Mouse (Mus musculus) midbrain, embryonic 12.5 days (tissue): ENCODE measurements around the gene Plvap. TPM values are rescaled to one million over a fixed set of nuclear protein-coding genes. Genes with fewer than 3 reads are reported as not detected.

Experiments
- ATAC-seq: fragments of 200-750 bp; cut with Nextera tagmentation; 2 replicates; pipeline ENCODE4 v1.8.0; 2017; ENCODE audit warnings: low read depth, moderate TSS enrichment, moderate library complexity; ENCODE audit not compliant: low FRiP score
- H3K27ac ChIP-seq: fragments of 300-500 bp; sonication (generic); replicated peaks from 2 replicates; pipeline ENCODE4 v1.5.1; 2016; ENCODE audit warnings: mild to moderate bottlenecking
- H3K27me3 ChIP-seq: fragments of 300-500 bp; sonication (generic); 2 replicates; pipeline ENCODE4 v1.6.1; 2016; ENCODE audit warnings: mild to moderate bottlenecking
- H3K36me3 ChIP-seq: fragments of 300-500 bp; sonication (generic); 2 replicates; pipeline ENCODE4 v1.6.1; 2016
- H3K4me1 ChIP-seq: fragments of 300-500 bp; sonication (generic); 2 replicates; pipeline ENCODE4 v1.6.1; 2016
- H3K4me2 ChIP-seq: fragments of 300-500 bp; sonication (generic); replicated peaks from 2 replicates; pipeline ENCODE4 v1.6.1; 2016; ENCODE audit warnings: mild to moderate bottlenecking, moderate library complexity
- H3K4me3 ChIP-seq: fragments of 300-500 bp; sonication (generic); 2 replicates; pipeline ENCODE4 v1.5.1; 2016; ENCODE audit warnings: mild to moderate bottlenecking
- H3K9ac ChIP-seq: fragments of 300-500 bp; sonication (generic); replicated peaks from 2 replicates; pipeline ENCODE4 v1.6.1; 2016; ENCODE audit warnings: mild to moderate bottlenecking, moderate library complexity
- H3K9me3 ChIP-seq: fragments of 300-500 bp; sonication (generic); 2 replicates; pipeline ENCODE4 v1.6.1; 2016; ENCODE audit warnings: mild to moderate bottlenecking
- WGBS: fragments of 180-500 bp; shearing (Covaris S2); methylation state at CpG from one replicate; pipeline ENCODE4 v1.1.7; 2016; 5-methylcytosine and 5-hydroxymethylcytosine counted together
- polyA plus RNA-seq: library from polyadenylated mRNA; unstranded; fragments of >200 nt; fragmentation: Nextera tagmentation; extraction: Ambion mirVana; gene quantifications from 2 replicates; pipeline ENCODE4 v1.2.1, GENCODE M21; 2016

Gene Plvap
- polyA plus RNA-seq, 1 experiment from 2014 or later = 29.5 TPM

- peak overlapping the region; percentile 72 for H3K9ac ChIP-seq
- peak overlapping the region; percentile 87 for H3K4me2 ChIP-seq
- H3K27ac ChIP-seq = peak overlapping the region; percentile 90
- peaks cover 24% of the 10 kb centered on the region for H3K4me1 ChIP-seq
- peaks cover 22% of the 10 kb centered on the region for H3K27me3 ChIP-seq
- H3K9me3 ChIP-seq = no peaks in the 10 kb centered on the region
- peaks cover 74% of the 10 kb centered on the region for H3K36me3 ChIP-seq
- H3K4me3 ChIP-seq = peak overlapping the region; percentile 60
- no peak for ATAC-seq
- 39% methylated on average over 14 of the region's 14 CpGs for WGBS
These were observed 34.2 kb downstream of the Plvap start for GRCm38 (mm10) chr8:71477196-71477845.

GRCm38 (mm10) chr8:71476099-71476940 is 35.2 kb downstream of the Plvap start:
- WGBS = under 1% methylated on average over 51 of the region's 121 CpGs
- H3K36me3 ChIP-seq = peaks cover 74% of the 10 kb centered on the region

GRCm38 (mm10) chr8:71475702-71476075 is 35.9 kb downstream of the Plvap start:
- H3K27ac ChIP-seq = peak overlapping the region; percentile 90
- H3K36me3 ChIP-seq = peaks cover 70% of the 10 kb centered on the region
- peaks cover 21% of the 10 kb centered on the region for H3K4me1 ChIP-seq
- no peaks in the 10 kb centered on the region for H3K9me3 ChIP-seq
- H3K4me2 ChIP-seq = peak overlapping the region; percentile 87
- 28% methylated on average over 4 of the region's 4 CpGs for WGBS
- ATAC-seq = no peak
- H3K27me3 ChIP-seq = peaks cover 10% of the 10 kb centered on the region
- H3K9ac ChIP-seq = peak overlapping the region; percentile 72; the same call in 1 of the 2 replicates
- peak overlapping the region; percentile 60 for H3K4me3 ChIP-seq

More at GRCm38 (mm10) chr8:71476099-71476940, 35.2 kb downstream of the Plvap start:
- Histone ChIP-seq H3K9ac (peak overlapping the region; percentile 72), H3K4me3 (peak overlapping the region; percentile 60), H3K4me1 (peaks cover 21% of the 10 kb centered on the region), H3K27ac (peak overlapping the region; percentile 90), H3K9me3 (no peaks in the 10 kb centered on the region), H3K4me2 (peak overlapping the region; percentile 87), H3K27me3 (peaks cover 12% of the 10 kb centered on the region)
- peak; percentile 75 for ATAC-seq

GRCm38 (mm10) chr8:71474785-71475701 is 36.5 kb downstream of the Plvap start:
- 88% methylated on average over 25 of the region's 25 CpGs for WGBS
- Histone ChIP-seq H3K36me3 (peaks cover 63% of the 10 kb centered on the region), H3K27ac (peak overlapping the region; percentile 15; the same call in 1 of the 2 replicates), H3K4me3 (no peak overlapping the region), H3K9ac (no peak overlapping the region; the same call in 1 of the 2 replicates), H3K4me1 (peaks cover 28% of the 10 kb centered on the region), H3K9me3 (no peaks in the 10 kb centered on the region), H3K27me3 (peaks cover 10% of the 10 kb centered on the region), H3K4me2 (no peak overlapping the region)
- no peak for ATAC-seq

- Histone ChIP-seq H3K36me3 (peaks cover 56% of the 10 kb centered on the region), H3K4me1 (peaks cover 32% of the 10 kb centered on the region), H3K27ac (no peak overlapping the region), H3K4me3 (no peak overlapping the region), H3K27me3 (peaks cover 10% of the 10 kb centered on the region), H3K4me2 (no peak overlapping the region), H3K9ac (no peak overlapping the region), H3K9me3 (no peaks in the 10 kb centered on the region)
- WGBS = 96% methylated on average over 18 of the region's 18 CpGs
- no peak for ATAC-seq
These were observed 37.2 kb downstream of the Plvap start for GRCm38 (mm10) chr8:71474344-71474743.

- 87% methylated on average over 8 of the region's 8 CpGs for WGBS
- Histone ChIP-seq H3K9ac (no peak overlapping the region), H3K36me3 (peaks cover 43% of the 10 kb centered on the region)
These were observed 38.8 kb downstream of the Plvap start for GRCm38 (mm10) chr8:71472601-71473386.

GRCm38 (mm10) chr8:71471861-71472260 is 39.7 kb downstream of the Plvap start:
- 97% methylated on average over 17 of the region's 17 CpGs for WGBS
- Histone ChIP-seq H3K27me3 (no peaks in the 10 kb centered on the region), H3K9me3 (no peaks in the 10 kb centered on the region), H3K9ac (no peak overlapping the region), H3K36me3 (peaks cover 43% of the 10 kb centered on the region), H3K4me1 (peaks cover 22% of the 10 kb centered on the region), H3K27ac (no peak overlapping the region), H3K4me3 (no peak overlapping the region), H3K4me2 (no peak overlapping the region)
- ATAC-seq = no peak

More at GRCm38 (mm10) chr8:71472601-71473386, 38.8 kb downstream of the Plvap start:
- H3K9me3 ChIP-seq = no peaks in the 10 kb centered on the region
- H3K4me2 ChIP-seq = no peak overlapping the region
- no peak overlapping the region for H3K27ac ChIP-seq
- H3K4me1 ChIP-seq = peaks cover 31% of the 10 kb centered on the region
- no peak overlapping the region for H3K4me3 ChIP-seq
- no peak for ATAC-seq
- H3K27me3 ChIP-seq = no peaks in the 10 kb centered on the region; the same call in 1 of the 2 replicates

GRCm38 (mm10) chr8:71470913-71471255 is 40.7 kb downstream of the Plvap start:
- peaks cover 46% of the 10 kb centered on the region for H3K36me3 ChIP-seq
- H3K9ac ChIP-seq = no peak overlapping the region
- no peak overlapping the region for H3K4me3 ChIP-seq

GRCm38 (mm10) chr8:71470146-71470912 is 41.2 kb downstream of the Plvap start:
- no peaks in the 10 kb centered on the region for H3K9me3 ChIP-seq
- H3K4me1 ChIP-seq = peaks cover 18% of the 10 kb centered on the region
- WGBS = 89% methylated on average over 3 of the region's 3 CpGs
- peak overlapping the region; percentile 76; the same call in 1 of the 2 replicates for H3K9ac ChIP-seq
- ATAC-seq = no peak
- H3K4me3 ChIP-seq = peak overlapping the region; percentile 84
- no peaks in the 10 kb centered on the region for H3K27me3 ChIP-seq
- H3K36me3 ChIP-seq = peaks cover 46% of the 10 kb centered on the region
- peak overlapping the region; percentile 92 for H3K4me2 ChIP-seq
- 0 out of 2 replicates have a peak overlapping the region, but pooled peaks have one; percentile 77 for H3K27ac ChIP-seq

More at GRCm38 (mm10) chr8:71470913-71471255, 40.7 kb downstream of the Plvap start:
- ATAC-seq = no peak
- H3K27me3 ChIP-seq = no peaks in the 10 kb centered on the region
- peaks cover 17% of the 10 kb centered on the region for H3K4me1 ChIP-seq
- no peaks in the 10 kb centered on the region for H3K9me3 ChIP-seq
- 87% methylated on average over 5 of the region's 5 CpGs for WGBS
- H3K27ac ChIP-seq = no peak overlapping the region
- H3K4me2 ChIP-seq = peak overlapping the region; percentile 92; the same call in 1 of the 2 replicates

GRCm38 (mm10) chr8:71469411-71469810 is 42.1 kb downstream of the Plvap start:
- under 1% methylated on average over 22 of the region's 24 CpGs for WGBS
- H3K4me1 ChIP-seq = peaks cover 20% of the 10 kb centered on the region
- no peaks in the 10 kb centered on the region for H3K27me3 ChIP-seq
- peak; percentile 23 for ATAC-seq
- peak overlapping the region; percentile 76 for H3K9ac ChIP-seq
- peaks cover 37% of the 10 kb centered on the region for H3K36me3 ChIP-seq
- H3K27ac ChIP-seq = peak overlapping the region; percentile 77
- H3K9me3 ChIP-seq = no peaks in the 10 kb centered on the region
- peak overlapping the region; percentile 92 for H3K4me2 ChIP-seq
- H3K4me3 ChIP-seq = peak overlapping the region; percentile 84
